Mouse (Mus musculus) adrenal gland, adult 8-10 months (tissue): ENCODE results near the gene Nap1l1. TPM values are rescaled to one million over a fixed set of nuclear protein-coding genes. Genes with fewer than 3 reads are reported as not detected.
A peak's percentile ranks its signal among the peaks of the same experiment; 100 is the strongest.

Experiments used
- DNase-seq: peaks from one replicate; pipeline ENCODE4 v3.0.0; 2022
- total RNA-seq, 4 experiments: library from RNA; stranded (reverse); gene quantifications; 2 replicates each; pipeline ENCODE4 v1.2.4; 2022

Nap1l1 gene
- total RNA-seq, 4 experiments from 2014 or later = 120 to 143 (median 133) TPM

GRCm38 (mm10) chr10:111516172-111516588, 43.2 kb downstream of the Nap1l1 start:
- DNase-seq = peak; percentile 79

- no peak for DNase-seq
These were observed 43.9 kb downstream of the Nap1l1 start for GRCm38 (mm10) chr10:111516804-111517436.

- no peak for DNase-seq
These were observed 45.3 kb downstream of the Nap1l1 start for GRCm38 (mm10) chr10:111518350-111518749.

GRCm38 (mm10) chr10:111519620-111520370, 46.8 kb downstream of the Nap1l1 start:
- DNase-seq = no peak

GRCm38 (mm10) chr10:111520621-111521020, 47.6 kb downstream of the Nap1l1 start:
- DNase-seq = no peak

GRCm38 (mm10) chr10:111521636-111522035, 48.6 kb downstream of the Nap1l1 start:
- DNase-seq = no peak

- no peak for DNase-seq
These were observed 49.2 kb downstream of the Nap1l1 start for GRCm38 (mm10) chr10:111522230-111522629.

GRCm38 (mm10) chr10:111523894-111524293, 50.9 kb downstream of the Nap1l1 start:
- no peak for DNase-seq

GRCm38 (mm10) chr10:111527057-111527456, 54.0 kb downstream of the Nap1l1 start:
- no peak for DNase-seq

GRCm38 (mm10) chr10:111527613-111528012, 54.6 kb downstream of the Nap1l1 start:
- DNase-seq = no peak

- DNase-seq = no peak
These were observed 55.3 kb downstream of the Nap1l1 start for GRCm38 (mm10) chr10:111528283-111528682.

- DNase-seq = no peak
These were observed 57.4 kb downstream of the Nap1l1 start for GRCm38 (mm10) chr10:111530398-111530797.

GRCm38 (mm10) chr10:111534691-111535090, 61.7 kb downstream of the Nap1l1 start:
- DNase-seq = no peak

- DNase-seq = no peak
These were observed 64.4 kb downstream of the Nap1l1 start for GRCm38 (mm10) chr10:111537410-111537809.

GRCm38 (mm10) chr10:111539724-111540324, 66.8 kb downstream of the Nap1l1 start:
- DNase-seq = no peak

- DNase-seq = no peak
These were observed 67.7 kb downstream of the Nap1l1 start for GRCm38 (mm10) chr10:111540678-111541077.

GRCm38 (mm10) chr10:111543106-111543505, 70.1 kb downstream of the Nap1l1 start:
- no peak for DNase-seq

GRCm38 (mm10) chr10:111543781-111544260, 70.8 kb downstream of the Nap1l1 start:
- DNase-seq = peak; percentile 60

- DNase-seq = no peak
These were observed 71.3 kb downstream of the Nap1l1 start for GRCm38 (mm10) chr10:111544311-111544710.

GRCm38 (mm10) chr10:111545648-111546047, 72.6 kb downstream of the Nap1l1 start:
- DNase-seq = no peak
